Mouse (Mus musculus) heart, embryonic 15.5 days (tissue): ENCODE results near the gene Nrip2. TPM values are rescaled to one million over a fixed set of nuclear protein-coding genes. Genes with fewer than 3 reads are reported as not detected.

Source experiments
- ATAC-seq: fragments of 200-750 bp; cut with Nextera tagmentation; replicated peaks from 2 replicates; pipeline ENCODE4 v1.8.0; 2017; ENCODE audit warnings: low read depth, moderate TSS enrichment; ENCODE audit not compliant: insufficient number of reproducible peaks, insufficient read depth, low FRiP score
- H3K27ac ChIP-seq: fragments of 300-500 bp; sonication (generic); 2 replicates; pipeline ENCODE4 v1.5.1; 2015; ENCODE audit warnings: mild to moderate bottlenecking, inconsistent platforms
- H3K27me3 ChIP-seq: fragments of 300-500 bp; sonication (generic); 2 replicates; pipeline ENCODE4 v1.6.1; 2015; ENCODE audit warnings: inconsistent platforms
- H3K36me3 ChIP-seq: fragments of 300-500 bp; sonication (generic); 2 replicates; pipeline ENCODE4 v1.6.1; 2015; ENCODE audit warnings: mild to moderate bottlenecking, inconsistent platforms
- H3K4me1 ChIP-seq: fragments of 300-500 bp; sonication (generic); replicated peaks from 2 replicates; pipeline ENCODE4 v1.6.1; 2015; ENCODE audit warnings: inconsistent platforms
- H3K4me2 ChIP-seq: fragments of 300-500 bp; sonication (generic); 2 replicates; pipeline ENCODE4 v1.6.1; 2015; ENCODE audit warnings: inconsistent platforms, mild to moderate bottlenecking, moderate library complexity
- H3K4me3 ChIP-seq: fragments of 300-500 bp; sonication (generic); 2 replicates; pipeline ENCODE4 v1.5.1; 2015; ENCODE audit warnings: mild to moderate bottlenecking, inconsistent platforms
- H3K9ac ChIP-seq: fragments of 300-500 bp; sonication (generic); 2 replicates; pipeline ENCODE4 v1.6.1; 2015; ENCODE audit warnings: mild to moderate bottlenecking, inconsistent platforms
- H3K9me3 ChIP-seq: fragments of 300-500 bp; sonication (generic); replicated peaks from 2 replicates; pipeline ENCODE4 v1.6.1; 2016; ENCODE audit warnings: inconsistent platforms
- WGBS: fragments of 180-500 bp; shearing (Covaris S2); methylation state at CpG from one replicate; pipeline ENCODE4 v1.1.7; 2015; ENCODE audit warnings: mixed read lengths; 5-methylcytosine and 5-hydroxymethylcytosine counted together
- polyA plus RNA-seq: library from polyadenylated mRNA; unstranded; fragments of >200 nt; fragmentation: Nextera tagmentation; extraction: Ambion mirVana; gene quantifications from 2 replicates; pipeline ENCODE4 v1.2.1, GENCODE M21; 2015

Gene Nrip2
- polyA plus RNA-seq, 1 experiment from 2014 or later = 2.3 TPM

DNA sequence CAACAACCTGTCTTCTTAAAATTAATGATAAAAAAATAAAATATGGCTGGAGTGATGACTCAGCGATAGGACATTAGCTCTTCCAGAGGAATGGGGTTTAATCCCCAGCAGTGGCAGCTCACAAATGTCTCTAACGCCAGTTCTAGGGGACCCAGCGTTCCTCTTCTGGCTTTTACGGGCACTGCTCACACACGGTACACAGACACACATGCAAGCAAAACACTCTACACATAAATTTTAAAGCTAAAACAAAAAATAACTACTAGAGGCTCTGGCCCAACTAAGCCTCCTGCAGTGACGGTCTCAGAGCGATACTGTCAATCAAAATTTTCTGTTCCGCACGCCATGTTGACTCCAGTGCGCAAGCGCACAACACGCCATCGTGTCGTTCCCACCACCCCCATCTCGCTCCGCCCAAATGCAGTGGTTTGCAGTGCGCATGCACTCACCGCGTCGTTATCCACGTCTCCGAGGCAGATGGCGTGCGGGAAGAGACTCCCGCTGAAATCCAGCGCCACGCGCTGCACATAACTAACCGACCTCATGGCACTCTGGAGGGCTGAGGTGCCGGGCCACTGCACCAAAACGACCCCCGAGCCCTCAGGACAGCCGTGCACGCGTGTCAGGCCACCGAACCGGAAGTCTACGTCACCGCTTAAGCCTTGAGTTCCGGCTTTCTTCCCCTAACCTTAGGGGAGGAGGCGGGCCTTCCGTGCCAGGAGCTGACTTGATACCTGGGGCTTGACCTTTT, 25.3 kb downstream of the Nrip2 start, which contains the start of gene Itfg2:
Gene Itfg2 (minus strand): TSS at position 663 of the 751 bp plus-strand sequence.
- H3K27me3 ChIP-seq = no peaks in the 10 kb centered on the region
- H3K4me3 ChIP-seq = peak within 1 kb of the TSS; percentile 69
- peak within 1 kb of the TSS; percentile 73 for H3K9ac ChIP-seq
- H3K4me2 ChIP-seq = peak within 1 kb of the TSS; percentile 75
- peaks cover 7% of the 10 kb centered on the region for H3K4me1 ChIP-seq
- peak; percentile 94 for ATAC-seq
- H3K9me3 ChIP-seq = no peaks in the 10 kb centered on the region
- peaks cover 12% of the 10 kb centered on the region; the same call in 1 of the 2 replicates for H3K36me3 ChIP-seq
- H3K27ac ChIP-seq = peak within 1 kb of the TSS; percentile 94
- 0% methylated on average over 42 of the region's 42 CpGs for WGBS

DNA sequence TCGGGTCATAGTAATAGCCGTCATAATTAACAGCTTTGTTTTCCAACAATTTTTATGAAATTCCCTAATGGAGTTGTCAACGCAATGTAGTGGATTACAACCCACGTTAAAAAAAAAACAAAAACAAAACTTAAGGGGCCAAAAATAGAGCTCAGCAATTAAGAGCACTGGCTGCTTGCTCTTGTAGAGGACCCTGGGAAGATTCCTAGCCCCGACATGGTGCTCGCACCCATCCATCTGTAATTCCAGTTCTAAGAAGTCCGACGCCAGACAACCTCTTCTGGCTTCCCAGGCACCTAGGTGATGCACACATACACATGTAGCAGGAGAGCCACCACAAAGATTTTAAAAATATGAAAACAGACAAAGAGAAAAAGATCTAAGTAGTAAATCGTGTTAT, 25.9 kb downstream of the Nrip2 start:
- 23% methylated on average over 9 of the region's 9 CpGs for WGBS
- Histone ChIP-seq H3K27me3 (no peaks in the 10 kb centered on the region), H3K9ac (peak overlapping the region; percentile 73; the same call in 1 of the 2 replicates), H3K4me1 (peaks cover 10% of the 10 kb centered on the region), H3K4me3 (peak overlapping the region; percentile 69), H3K4me2 (peak overlapping the region; percentile 75), H3K36me3 (peaks cover 18% of the 10 kb centered on the region), H3K9me3 (no peaks in the 10 kb centered on the region), H3K27ac (peak overlapping the region; percentile 94)
- no peak for ATAC-seq

DNA sequence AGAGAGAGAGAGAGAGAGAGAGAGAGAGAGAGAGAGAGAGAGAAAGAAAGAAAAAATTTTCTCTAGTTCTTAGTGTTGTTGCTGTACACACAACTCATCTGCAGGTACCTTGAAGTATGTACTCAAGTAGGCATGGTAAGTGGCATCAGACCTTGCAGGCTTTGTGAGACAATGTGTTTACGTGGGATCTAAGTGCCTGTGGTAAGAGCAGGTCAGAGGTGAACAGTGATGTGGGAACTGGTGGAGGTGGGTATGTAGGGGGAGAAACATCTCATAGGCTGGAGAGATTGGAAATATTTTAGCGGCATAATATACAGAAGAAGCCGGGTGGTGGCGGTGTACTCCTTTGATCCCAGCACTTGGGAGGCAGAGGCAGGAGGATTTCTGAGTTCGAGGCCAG, 28.5 kb downstream of the Nrip2 start:
- Histone ChIP-seq H3K27ac (no peak overlapping the region), H3K4me3 (no peak overlapping the region), H3K4me2 (no peak overlapping the region), H3K36me3 (peaks cover 41% of the 10 kb centered on the region), H3K4me1 (peaks cover 17% of the 10 kb centered on the region), H3K9me3 (no peaks in the 10 kb centered on the region), H3K9ac (no peak overlapping the region), H3K27me3 (no peaks in the 10 kb centered on the region)
- no peak for ATAC-seq
- 86% methylated on average over 5 of the region's 5 CpGs for WGBS

DNA sequence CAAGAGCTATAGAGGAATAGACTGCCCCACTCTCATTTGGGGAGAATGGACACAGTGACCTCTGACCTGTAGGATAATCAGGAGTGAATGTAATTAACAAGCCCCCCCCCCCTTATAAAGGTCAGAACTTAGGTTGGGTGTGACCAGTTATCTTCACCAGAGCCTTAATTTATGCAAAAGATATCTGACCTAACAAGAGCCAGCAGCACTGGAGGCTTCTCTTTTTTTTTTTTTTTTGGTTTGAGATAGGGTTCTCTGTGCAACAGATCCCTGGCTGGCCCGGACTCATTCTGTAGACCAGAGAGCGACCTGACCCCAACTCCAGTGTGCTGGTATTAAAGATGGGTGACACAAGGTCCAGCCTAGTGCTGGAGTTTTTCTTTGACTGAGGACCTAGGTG, 30.2 kb downstream of the Nrip2 start:
- Histone ChIP-seq H3K4me1 (peaks cover 24% of the 10 kb centered on the region), H3K27me3 (no peaks in the 10 kb centered on the region), H3K4me2 (no peak overlapping the region), H3K9ac (no peak overlapping the region), H3K9me3 (no peaks in the 10 kb centered on the region), H3K27ac (no peak overlapping the region), H3K4me3 (no peak overlapping the region), H3K36me3 (peaks cover 59% of the 10 kb centered on the region)
- ATAC-seq = no peak
- 96% methylated on average over 2 of the region's 2 CpGs for WGBS

DNA sequence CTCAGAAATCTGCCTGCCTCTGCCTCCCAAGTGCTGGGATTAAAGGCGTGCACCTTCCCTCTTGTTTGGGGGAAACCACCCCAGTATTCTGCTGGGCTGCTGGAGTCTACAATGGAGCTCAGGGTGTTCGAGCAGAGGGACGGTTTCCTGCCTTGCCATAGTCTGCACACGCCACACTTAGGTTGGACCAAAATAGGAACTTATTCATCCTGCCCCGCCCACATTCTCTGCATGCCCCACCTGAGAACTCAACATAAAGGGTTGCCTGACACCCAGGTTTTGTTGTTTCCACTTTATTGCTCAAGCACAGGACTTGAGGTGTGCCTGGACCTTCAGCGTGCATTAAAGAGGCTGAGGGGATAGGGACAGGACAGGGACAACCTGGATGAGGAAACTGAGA, 30.7 kb downstream of the Nrip2 start:
- Histone ChIP-seq H3K4me3 (no peak overlapping the region), H3K4me2 (no peak overlapping the region), H3K9me3 (no peaks in the 10 kb centered on the region), H3K4me1 (peaks cover 29% of the 10 kb centered on the region), H3K36me3 (peaks cover 64% of the 10 kb centered on the region), H3K27me3 (no peaks in the 10 kb centered on the region), H3K9ac (no peak overlapping the region), H3K27ac (no peak overlapping the region)
- 76% methylated on average over 6 of the region's 6 CpGs for WGBS
- no peak for ATAC-seq

DNA sequence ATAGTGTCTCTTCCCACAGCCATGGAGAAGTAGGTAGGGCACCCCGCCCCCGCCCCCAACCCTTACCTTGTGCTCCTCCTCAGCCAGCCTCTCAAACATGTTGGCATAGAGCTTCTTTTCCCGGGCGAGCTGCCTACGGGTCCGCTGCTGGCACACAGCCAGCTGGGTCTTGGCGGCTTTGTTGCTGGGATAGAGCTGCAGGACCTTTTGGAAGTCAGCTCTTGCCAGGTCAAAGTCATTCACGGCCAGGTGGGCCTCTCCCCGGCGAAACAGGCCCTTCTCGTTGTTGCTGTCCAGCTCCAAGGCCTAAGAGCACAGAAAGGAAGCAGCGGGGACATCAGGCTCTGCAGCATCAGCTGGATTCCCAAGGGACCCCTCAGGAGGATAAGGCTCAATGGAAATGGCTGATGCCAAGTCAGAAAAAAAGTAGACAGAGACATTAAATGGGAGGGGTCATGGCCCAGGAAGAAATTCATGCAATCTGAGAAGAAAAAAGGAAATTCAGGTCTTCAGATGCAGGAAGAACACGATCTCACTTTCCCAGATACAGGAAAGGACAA, 33.3 kb downstream of the Nrip2 start:
- H3K27ac ChIP-seq = no peak overlapping the region
- no peak overlapping the region for H3K9ac ChIP-seq
- 54% methylated on average over 13 of the region's 13 CpGs for WGBS
- peaks cover 51% of the 10 kb centered on the region for H3K4me1 ChIP-seq
- H3K27me3 ChIP-seq = no peaks in the 10 kb centered on the region
- peaks cover 70% of the 10 kb centered on the region for H3K36me3 ChIP-seq
- no peak overlapping the region for H3K4me3 ChIP-seq
- ATAC-seq = no peak
- no peaks in the 10 kb centered on the region for H3K9me3 ChIP-seq
- no peak overlapping the region for H3K4me2 ChIP-seq

DNA sequence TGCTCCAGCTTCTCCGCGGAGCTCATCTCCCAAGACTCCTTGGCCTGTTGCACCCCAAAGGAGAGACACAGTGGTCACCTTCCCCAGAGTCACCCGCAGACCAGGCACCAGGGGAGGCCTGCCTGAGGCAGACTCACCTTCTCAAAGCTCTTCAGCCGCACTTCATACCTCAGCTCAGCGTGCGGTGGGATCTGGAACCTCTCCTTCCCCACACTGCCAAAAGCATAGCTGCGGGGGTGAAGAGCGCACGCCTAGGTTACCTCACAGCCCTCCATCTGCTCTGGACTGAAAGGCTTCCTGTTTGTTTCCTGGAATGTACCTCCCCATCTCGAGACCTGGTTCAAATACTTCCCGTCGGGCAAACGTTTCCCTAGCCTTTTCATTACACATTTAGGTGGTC, 34.5 kb downstream of the Nrip2 start:
- Histone ChIP-seq H3K27me3 (no peaks in the 10 kb centered on the region), H3K4me1 (peaks cover 51% of the 10 kb centered on the region), H3K27ac (no peak overlapping the region), H3K4me2 (no peak overlapping the region), H3K4me3 (no peak overlapping the region), H3K9ac (no peak overlapping the region), H3K9me3 (no peaks in the 10 kb centered on the region), H3K36me3 (peaks cover 63% of the 10 kb centered on the region)
- WGBS = 91% methylated on average over 13 of the region's 13 CpGs
- ATAC-seq = no peak

DNA sequence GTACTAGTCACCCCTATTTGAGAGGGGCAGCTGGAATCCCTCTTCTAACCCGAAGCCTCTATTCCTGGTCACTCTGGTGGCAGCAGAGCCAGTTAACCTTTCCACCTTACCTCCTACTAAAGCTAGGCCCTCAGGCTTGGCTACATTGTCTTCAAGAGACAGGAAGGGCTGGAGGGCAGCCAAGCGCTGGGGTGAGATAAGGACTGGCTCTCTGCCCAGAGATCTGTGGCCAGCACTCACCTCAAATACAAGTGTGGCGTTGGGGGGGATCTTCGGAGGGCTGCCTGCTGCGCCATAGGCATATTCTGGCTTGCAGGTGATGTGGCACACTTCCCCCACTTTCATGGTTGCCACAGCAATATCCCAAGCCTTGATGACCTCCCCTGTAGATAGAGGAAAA, 36.4 kb downstream of the Nrip2 start:
- no peak; the same call in 1 of the 2 replicates for ATAC-seq
- 0 out of 2 replicates have a peak overlapping the region, but pooled peaks have one; percentile 9 for H3K4me2 ChIP-seq
- 15% methylated on average over 5 of the region's 5 CpGs for WGBS
- no peaks in the 10 kb centered on the region for H3K9me3 ChIP-seq
- peak overlapping the region; percentile 79 for H3K27ac ChIP-seq
- no peak overlapping the region for H3K4me3 ChIP-seq
- H3K36me3 ChIP-seq = peaks cover 48% of the 10 kb centered on the region
- H3K4me1 ChIP-seq = peaks cover 54% of the 10 kb centered on the region
- H3K27me3 ChIP-seq = no peaks in the 10 kb centered on the region
- H3K9ac ChIP-seq = no peak overlapping the region

DNA sequence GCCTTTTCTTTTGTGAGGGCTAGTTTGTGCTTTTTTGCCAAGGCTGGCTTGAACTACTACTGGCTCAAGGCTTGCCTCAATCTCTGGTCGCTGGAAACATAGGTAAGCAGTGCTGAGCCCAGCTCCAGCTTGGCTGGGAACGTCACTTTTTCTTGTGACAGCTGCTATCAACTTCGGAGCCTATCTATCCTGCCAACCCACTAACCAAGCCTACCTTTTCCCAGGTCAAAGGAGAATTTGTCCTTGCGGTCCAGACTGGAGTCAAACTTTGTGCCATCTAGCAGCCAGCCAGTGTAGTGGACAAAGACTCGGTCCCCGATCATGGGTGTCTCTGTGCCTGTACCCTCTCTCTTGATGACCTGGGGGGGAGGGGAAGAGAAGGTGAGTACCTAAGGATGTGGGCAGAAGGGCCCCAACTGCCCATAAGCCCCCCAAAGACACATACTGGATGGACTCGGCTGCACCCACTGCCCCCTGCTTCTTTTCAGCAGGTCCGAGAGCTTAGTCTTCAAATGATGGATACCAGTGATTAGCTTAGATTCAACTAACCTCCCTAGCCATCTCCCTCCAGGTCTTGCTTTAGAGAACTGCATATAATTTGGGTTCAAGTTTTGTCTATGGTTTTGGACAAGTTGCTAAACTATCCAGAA, 37.4 kb downstream of the Nrip2 start:
- no peak overlapping the region for H3K9ac ChIP-seq
- ATAC-seq = no peak
- H3K27me3 ChIP-seq = no peaks in the 10 kb centered on the region
- H3K4me2 ChIP-seq = peak overlapping the region; percentile 85
- no peaks in the 10 kb centered on the region for H3K9me3 ChIP-seq
- peaks cover 40% of the 10 kb centered on the region for H3K36me3 ChIP-seq
- no peak overlapping the region for H3K27ac ChIP-seq
- H3K4me1 ChIP-seq = peaks cover 54% of the 10 kb centered on the region
- 81% methylated on average over 8 of the region's 8 CpGs for WGBS
- peak overlapping the region; percentile 91 for H3K4me3 ChIP-seq

DNA sequence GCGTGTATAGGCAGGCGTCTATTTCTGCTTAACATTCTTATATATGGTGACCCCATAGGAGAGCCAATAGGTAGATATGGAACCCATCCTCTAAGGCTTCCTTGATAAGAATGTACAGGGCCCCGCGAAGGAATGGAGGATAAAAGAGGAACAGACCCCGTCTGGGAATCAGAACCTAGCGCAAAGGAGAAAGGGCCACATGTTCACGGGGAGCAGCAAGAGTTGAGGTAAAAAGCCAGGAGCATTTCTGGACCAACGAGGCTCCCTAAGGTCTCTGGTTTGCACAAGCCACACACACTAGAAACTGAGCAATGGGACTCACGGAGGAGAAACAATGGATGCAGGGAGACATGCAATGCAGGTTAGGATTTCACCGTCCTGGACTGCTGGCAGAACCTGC, 38.2 kb downstream of the Nrip2 start:
- 3% methylated on average over 10 of the region's 10 CpGs for WGBS
- H3K4me2 ChIP-seq = peak overlapping the region; percentile 85
- peaks cover 52% of the 10 kb centered on the region for H3K4me1 ChIP-seq
- H3K9ac ChIP-seq = peak overlapping the region; percentile 96
- no peak for ATAC-seq
- H3K27me3 ChIP-seq = no peaks in the 10 kb centered on the region
- H3K4me3 ChIP-seq = peak overlapping the region; percentile 91
- peaks cover 32% of the 10 kb centered on the region for H3K36me3 ChIP-seq
- H3K9me3 ChIP-seq = no peaks in the 10 kb centered on the region
- H3K27ac ChIP-seq = peak overlapping the region; percentile 95

DNA sequence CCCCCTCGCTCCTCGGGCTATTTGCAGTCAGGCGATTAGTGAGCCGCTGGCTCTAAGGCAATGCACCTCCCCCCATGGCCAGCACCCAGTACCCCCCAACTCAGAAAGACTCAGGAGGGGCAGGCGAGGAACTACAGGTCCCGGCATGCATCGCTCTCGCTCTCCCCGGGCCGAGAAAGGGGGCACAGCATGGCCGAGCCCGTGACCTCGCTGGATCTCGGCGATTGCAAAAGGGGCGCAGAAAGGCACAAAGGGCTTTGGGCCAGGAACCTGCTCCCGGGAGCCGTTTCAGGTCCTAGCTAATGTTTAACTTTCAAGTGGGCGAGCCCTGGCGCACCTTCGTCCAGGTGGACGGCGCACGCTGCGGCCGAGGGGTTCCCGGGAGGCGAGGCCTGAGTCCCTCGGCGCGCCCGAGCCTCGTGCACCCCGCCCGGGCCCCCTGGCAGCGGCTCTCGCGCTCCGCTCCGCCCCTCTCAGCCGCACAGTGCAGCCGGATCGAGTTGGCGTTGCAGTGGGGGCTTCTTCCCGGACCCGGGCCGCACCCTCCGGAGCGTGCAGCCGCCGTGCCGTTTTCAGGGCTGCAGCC, 38.7 kb downstream of the Nrip2 start:
- H3K27ac ChIP-seq = peak overlapping the region; percentile 95
- H3K36me3 ChIP-seq = peaks cover 26% of the 10 kb centered on the region
- H3K4me2 ChIP-seq = peak overlapping the region; percentile 85
- H3K4me1 ChIP-seq = peaks cover 46% of the 10 kb centered on the region
- peak; percentile 76 for ATAC-seq
- peak overlapping the region; percentile 91 for H3K4me3 ChIP-seq
- H3K9ac ChIP-seq = peak overlapping the region; percentile 96
- H3K27me3 ChIP-seq = no peaks in the 10 kb centered on the region
- under 1% methylated on average over 50 of the region's 52 CpGs for WGBS
- no peaks in the 10 kb centered on the region for H3K9me3 ChIP-seq
